Mouse (Mus musculus) ovary, postnatal 10 days (tissue): ENCODE measurements around the gene Olfr718-ps1.
"Not testable (repeated sequence)": the region's sequence is repeated elsewhere in the genome, so short reads cannot be mapped to it uniquely, and the experiment has no call there.

Experiments used
- DNase-seq: peaks from one replicate; pipeline ENCODE4 v3.0.0; 2022; ENCODE audit warnings: low spot score

The Olfr718-ps1 gene

GRCm38 (mm10) chr5:143147481-143147880 is at the start of gene Olfr718-ps1:
TSS of gene Olfr718-ps1 (minus strand) at chr5:143147581.
- DNase-seq, result no peak

GRCm38 (mm10) chr5:143196506-143196905 is 49.1 kb upstream of the Olfr718-ps1 start:
- no peak for DNase-seq

- DNase-seq, result no peak
These were observed 47.8 kb upstream of the Olfr718-ps1 start for GRCm38 (mm10) chr5:143195166-143195565.

GRCm38 (mm10) chr5:143194747-143195146 is 47.4 kb upstream of the Olfr718-ps1 start:
- DNase-seq, result not testable (repeated sequence)

- DNase-seq, result no peak
These were observed 45.4 kb upstream of the Olfr718-ps1 start for GRCm38 (mm10) chr5:143192806-143193205.

GRCm38 (mm10) chr5:143188014-143188413 is 40.6 kb upstream of the Olfr718-ps1 start:
- DNase-seq, result not testable (repeated sequence)

- peak; percentile 69 for DNase-seq
These were observed 33.1 kb upstream of the Olfr718-ps1 start, which contains the start of the genes Rbak and Spdye4b for GRCm38 (mm10) chr5:143180255-143181076. TSS of gene Rbak (minus strand) at chr5:143180775. TSS of gene Spdye4b (plus strand) at chr5:143181017.

GRCm38 (mm10) chr5:143179179-143179578 is 31.8 kb upstream of the Olfr718-ps1 start:
- DNase-seq, result no peak

- no peak for DNase-seq
These were observed 30.3 kb upstream of the Olfr718-ps1 start for GRCm38 (mm10) chr5:143177541-143178200.

- DNase-seq, result no peak
These were observed 28.6 kb upstream of the Olfr718-ps1 start for GRCm38 (mm10) chr5:143175970-143176369.

- DNase-seq, result no peak
These were observed 18.2 kb upstream of the Olfr718-ps1 start for GRCm38 (mm10) chr5:143165508-143166070.

- no peak for DNase-seq
These were observed 8.2 kb upstream of the Olfr718-ps1 start for GRCm38 (mm10) chr5:143155534-143155933.

GRCm38 (mm10) chr5:143153756-143154155 is 6.4 kb upstream of the Olfr718-ps1 start:
- no peak for DNase-seq

GRCm38 (mm10) chr5:143150044-143150443 is 2.7 kb upstream of the Olfr718-ps1 start:
- no peak for DNase-seq

- DNase-seq, result no peak
These were observed 2.2 kb upstream of the Olfr718-ps1 start for GRCm38 (mm10) chr5:143149536-143149935.

- DNase-seq, result no peak
These were observed 1.3 kb upstream of the Olfr718-ps1 start for GRCm38 (mm10) chr5:143148661-143149060.

GRCm38 (mm10) chr5:143137580-143137979 is 9.8 kb downstream of the Olfr718-ps1 start:
- no peak for DNase-seq

- no peak for DNase-seq
These were observed 12.3 kb downstream of the Olfr718-ps1 start for GRCm38 (mm10) chr5:143135042-143135441.

GRCm38 (mm10) chr5:143134216-143135010 is 13.0 kb downstream of the Olfr718-ps1 start:
- not testable (repeated sequence) for DNase-seq

GRCm38 (mm10) chr5:143132935-143133514 is 14.4 kb downstream of the Olfr718-ps1 start:
- DNase-seq, result no peak

- no peak for DNase-seq
These were observed 17.0 kb downstream of the Olfr718-ps1 start for GRCm38 (mm10) chr5:143130342-143130741.
